Mouse (Mus musculus) bone marrow, adult 2 months (tissue): ENCODE measurements around the gene Tfrc. TPM values are rescaled to one million over a fixed set of nuclear protein-coding genes. Genes with fewer than 3 reads are reported as not detected.

Experiments used
- H3K27ac ChIP-seq: fragments of 200-500 bp; 2 replicates; pipeline ENCODE4 v1.5.1; 2012; ENCODE audit warnings: low read depth, mild to moderate bottlenecking, control low read depth, inconsistent platforms, low read length; ENCODE audit not compliant: control insufficient read depth, poor library complexity, insufficient read depth
- H3K4me1 ChIP-seq: fragments of 200-500 bp; 2 replicates; pipeline ENCODE4 v1.6.1; 2011; ENCODE audit warnings: low read length; ENCODE audit not compliant: control insufficient read depth, insufficient read depth
- H3K4me3 ChIP-seq: fragments of 200-500 bp; replicated peaks from 2 replicates; pipeline ENCODE3; 2011; ENCODE audit warnings: mild to moderate bottlenecking, low read depth, low read length, control low read depth; ENCODE audit not compliant: control insufficient read depth
- CTCF ChIP-seq: fragments of 200-500 bp; IDR thresholded peaks from 2 replicates; pipeline ENCODE4 v1.5.1; 2011; ENCODE audit warnings: low read length, control low read depth; ENCODE audit not compliant: control insufficient read depth, insufficient read depth
- POLR2A ChIP-seq: fragments of 200-500 bp; IDR thresholded peaks from 2 replicates; pipeline ENCODE4 v1.6.1; 2011; ENCODE audit warnings: low read depth, mild to moderate bottlenecking, control low read depth, low read length, borderline replicate concordance; ENCODE audit not compliant: control insufficient read depth
- WGBS: fragments of 180-500 bp; shearing (Covaris S2); methylation state at CpG from one replicate; pipeline ENCODE4 v1.1.7; 2018; 5-methylcytosine and 5-hydroxymethylcytosine counted together
- polyA plus RNA-seq: library from polyadenylated mRNA; stranded (reverse); fragments of >200 nt; gene quantifications from 2 replicates; pipeline ENCODE4 v1.2.4, GENCODE M21; 2011; ENCODE audit warnings: low replicate concordance; ENCODE audit not compliant: missing spikeins, insufficient read depth, insufficient read length

Gene Tfrc
- polyA plus RNA-seq, 1 experiment, result 210 TPM

GRCm38 (mm10) chr16:32657498-32658250 lies 49.0 kb downstream of the Tfrc start:
- Histone ChIP-seq H3K4me1 (peaks cover 1% of the 10 kb centered on the region; the same call in 1 of the 2 replicates), H3K4me3 (no peak overlapping the region), H3K27ac (no peak overlapping the region)
- TF ChIP-seq POLR2A, result no peak
- TF ChIP-seq CTCF, result no peak
- 85% methylated on average over 16 of the region's 16 CpGs for WGBS

GRCm38 (mm10) chr16:32658743-32659171 lies 50.0 kb downstream of the Tfrc start:
- Histone ChIP-seq H3K4me1 (peaks cover 4% of the 10 kb centered on the region), H3K4me3 (peak overlapping the region; percentile 38), H3K27ac (no peak overlapping the region)
- TF ChIP-seq CTCF, result no peak
- TF ChIP-seq POLR2A, result no peak
- 5% methylated on average over 20 of the region's 21 CpGs for WGBS

DNA sequence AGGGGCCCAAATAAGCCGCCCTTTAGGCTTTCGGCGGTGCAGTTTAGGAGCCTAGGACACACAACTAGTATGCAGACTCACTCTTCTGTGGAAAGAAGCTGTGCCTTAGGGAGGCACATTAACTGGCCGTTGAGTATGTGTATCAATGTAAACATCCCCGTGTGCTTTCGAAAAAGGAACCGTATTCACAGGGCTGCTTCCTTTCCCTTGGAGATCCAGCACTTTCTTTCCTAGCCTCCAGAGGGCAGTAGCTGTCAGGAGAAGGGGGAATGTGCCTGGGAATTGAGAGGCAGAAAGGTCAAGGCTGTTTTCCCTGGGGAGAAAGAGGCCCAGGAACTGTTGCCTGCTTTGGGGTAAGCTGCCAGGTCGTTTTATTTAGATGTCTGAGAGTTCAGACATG lies 50.7 kb downstream of the Tfrc start:
- H3K4me1 ChIP-seq, result peaks cover 4% of the 10 kb centered on the region

GRCm38 (mm10) chr16:32660095-32660494 lies 51.4 kb downstream of the Tfrc start:
- peaks cover 6% of the 10 kb centered on the region for H3K4me1 ChIP-seq

More for the DNA sequence above, 50.7 kb downstream of the Tfrc start:
- 12% methylated on average over 8 of the region's 8 CpGs for WGBS
- Histone ChIP-seq H3K27ac (no peak overlapping the region), H3K4me3 (no peak overlapping the region)
- TF ChIP-seq CTCF (peak; percentile 65; the same call in 1 of the 2 replicates), POLR2A (no peak)

GRCm38 (mm10) chr16:32660557-32661321 lies 52.0 kb downstream of the Tfrc start:
- 38% methylated on average over 10 of the region's 10 CpGs for WGBS
- no peak for TF ChIP-seq CTCF
- no peak for TF ChIP-seq POLR2A
- H3K4me1 ChIP-seq, result peaks cover 10% of the 10 kb centered on the region
- no peak overlapping the region for H3K4me3 ChIP-seq
- no peak overlapping the region; the same call in 1 of the 2 replicates for H3K27ac ChIP-seq

More at GRCm38 (mm10) chr16:32660095-32660494, 51.4 kb downstream of the Tfrc start:
- Histone ChIP-seq H3K4me3 (no peak overlapping the region), H3K27ac (no peak overlapping the region)
- no peak for TF ChIP-seq POLR2A
- TF ChIP-seq CTCF, result no peak
- 26% methylated on average over 1 of the region's 1 CpGs for WGBS

DNA sequence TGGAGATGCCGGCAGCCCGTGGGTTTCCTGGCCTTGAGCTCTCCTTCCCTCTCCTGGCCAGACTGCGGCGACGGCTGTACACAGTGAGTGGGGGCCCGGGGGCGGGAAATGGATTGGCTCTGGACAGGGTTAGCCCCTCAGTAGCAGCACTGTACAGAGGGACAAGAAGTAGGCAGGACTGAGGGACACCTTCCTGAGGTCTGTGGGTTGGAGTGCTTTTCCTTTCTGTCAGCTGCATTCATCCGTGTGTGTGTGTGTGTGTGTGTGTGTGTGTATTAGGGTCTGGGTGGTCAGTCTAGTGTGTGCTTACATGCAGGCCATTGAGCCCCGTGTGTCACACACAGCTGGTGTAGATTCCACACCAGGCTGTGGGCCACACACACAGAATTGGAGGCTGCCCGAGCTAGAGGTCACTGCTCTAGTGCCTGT lies 52.8 kb downstream of the Tfrc start:
- TF ChIP-seq POLR2A (no peak), CTCF (no peak)
- H3K4me3 ChIP-seq, result no peak overlapping the region
- H3K27ac ChIP-seq, result no peak overlapping the region; the same call in 1 of the 2 replicates
- 33% methylated on average over 10 of the region's 10 CpGs for WGBS
- H3K4me1 ChIP-seq, result peaks cover 14% of the 10 kb centered on the region

- 91% methylated on average over 7 of the region's 7 CpGs for WGBS
- no peak overlapping the region for H3K27ac ChIP-seq
- H3K4me1 ChIP-seq, result peaks cover 15% of the 10 kb centered on the region
- no peak overlapping the region for H3K4me3 ChIP-seq
- TF ChIP-seq POLR2A (no peak), CTCF (no peak)
These were observed 53.7 kb downstream of the Tfrc start for GRCm38 (mm10) chr16:32662372-32662771.

DNA sequence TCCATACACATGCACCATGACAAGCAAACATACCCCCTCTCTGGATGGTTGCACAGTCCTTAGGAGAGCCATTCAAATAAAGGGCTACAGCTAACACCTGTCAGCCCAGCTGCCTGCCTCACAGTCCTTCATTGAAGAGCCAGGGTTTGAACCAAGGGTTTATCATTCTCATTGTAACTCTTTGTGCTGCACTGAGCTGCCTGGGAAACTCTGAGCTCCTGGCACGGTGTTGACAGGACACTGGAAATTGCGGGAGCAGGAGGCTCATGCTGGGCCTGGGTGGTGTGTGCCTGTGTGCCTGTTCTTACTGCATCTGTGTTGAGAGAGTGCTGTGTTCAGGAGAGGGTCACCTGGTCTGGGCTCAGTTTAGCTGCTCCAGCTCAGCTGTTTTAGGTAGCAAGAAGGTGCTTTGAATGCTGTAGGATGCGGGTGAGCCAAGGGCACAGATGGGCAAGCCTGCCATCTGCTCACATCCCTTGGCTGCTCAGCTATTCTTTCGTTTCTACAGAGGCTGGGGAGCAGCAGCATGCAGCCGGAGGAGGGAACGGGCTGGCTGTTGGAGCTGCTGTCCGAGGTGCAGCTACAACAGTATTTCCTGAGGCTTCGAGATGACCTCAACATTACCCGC lies 54.6 kb downstream of the Tfrc start:
- H3K4me1 ChIP-seq, result peaks cover 15% of the 10 kb centered on the region
- 83% methylated on average over 9 of the region's 9 CpGs for WGBS
- peak overlapping the region; percentile 21; the same call in 1 of the 2 replicates for H3K27ac ChIP-seq

More for the DNA sequence above, 54.6 kb downstream of the Tfrc start:
- no peak overlapping the region for H3K4me3 ChIP-seq
- TF ChIP-seq POLR2A (no peak), CTCF (no peak)
